ENCODE assay signal across 9 mouse cellular contexts in genomic region chr16:90386514-90387160, GRCm38 (mm10). TPM values are rescaled to one million over a fixed set of nuclear protein-coding genes. Genes with fewer than 3 reads are reported as not detected.
DNase-seq lines count a peak whose midpoint lies in the region; ATAC-seq and TF ChIP-seq lines count a peak whose summit lies in the region.
"Had no signal": no experiment of that assay in that cellular context is flagged by ENCODE, and none has a peak within 500 bp of the region (broad histone marks: within the 10 kb centered on the region; RNA-seq: fewer than 3 reads in every experiment).

No protein-coding gene starts in this region.

- H3K9me3 ChIP-seq in liver, embryonic 16.5 days (replicated peaks; ENCODE audit: control insufficient read depth, low read length) = no peaks in the 10 kb centered on the region

- intact Hi-C loops in heart, postnatal 25 days (cut with DNase I) = loop anchor here (5.0 kb wide), 1 partner anchor 71 kb away; no protein-coding TSS in a partner anchor

- no peaks in the 10 kb centered on the region for H3K36me3 ChIP-seq in kidney, adult 2 months (ENCODE audit: control insufficient read depth, insufficient read depth, low read length)
- no peaks in the 10 kb centered on the region for H3K36me3 ChIP-seq in liver, embryonic 16.5 days (ENCODE audit: control insufficient read depth, insufficient read depth)

- TF ChIP-seq CTCF in kidney, adult 2 months (conservative IDR thresholded peaks at IDR 0.05; ENCODE audit: insufficient read depth, insufficient read length, low read depth, low read length) = 0 out of 2 replicates have a peak, but pooled peaks have one; percentile 23
- peak; percentile 60; the same call in 1 of the 2 replicates for TF ChIP-seq CTCF in olfactory bulb, adult 2 months (IDR thresholded peaks at IDR 0.05; ENCODE audit: insufficient read depth, low read depth, low read length)

- H3K4me3 ChIP-seq in kidney, adult 2 months (ENCODE audit: insufficient read depth, low read depth, low read length) = peak overlapping the region; percentile 66
- peak overlapping the region; percentile 61 for H3K4me3 ChIP-seq in liver, embryonic 16.5 days (ENCODE audit: low read depth, low read length)
- peak overlapping the region; percentile 73 for H3K4me3 ChIP-seq in olfactory bulb, adult 2 months (ENCODE audit: insufficient read depth, low read depth, low read length)

- peak overlapping the region; percentile 54 for H3K4me2 ChIP-seq in liver, embryonic 16.5 days (ENCODE audit: low read depth, low read length)

- ATAC-seq in granulocyte monocyte progenitor cell, adult 5-6 weeks (replicated peaks; ENCODE audit: poor library complexity, severe bottlenecking) = peak; percentile 27; the same call in 1 of the 2 replicates
- ATAC-seq in liver, embryonic 16.5 days (ENCODE audit: low read depth) = peak; percentile 40

- no peak for TF ChIP-seq POLR2A in kidney, adult 2 months (IDR thresholded peaks at IDR 0.05; ENCODE audit: low read depth, low read length)
- TF ChIP-seq POLR2A in olfactory bulb, adult 2 months (IDR thresholded peaks at IDR 0.05; ENCODE audit: insufficient read depth, low read depth, low read length) = 0 out of 2 replicates have a peak, but pooled peaks have one; percentile 12

- peak; percentile 92 for DNase-seq in heart, adult 11 months
- no peak for DNase-seq in heart, postnatal 25 days (ENCODE audit: low spot score)
- DNase-seq in cerebellum, postnatal 25 days = peak; percentile 40 to 46
- peak; percentile 52 for DNase-seq in kidney, adult 2 months
- DNase-seq in urinary bladder, postnatal 14 days (ENCODE audit: low spot score) = peak; percentile 52

- WGBS in kidney, adult 2 months = under 1% methylated on average over 49 of the region's 49 CpGs
- under 1% methylated on average over 47 of the region's 49 CpGs for WGBS in liver, embryonic 16.5 days (ENCODE audit: insufficient replicate concordance)
- WGBS in olfactory bulb, adult 2 months = 1% methylated on average over 49 of the region's 49 CpGs

- H3K27ac ChIP-seq in kidney, adult 2 months (ENCODE audit: insufficient read depth, low read depth, low read length) = peak overlapping the region; percentile 56; the same call in 1 of the 2 replicates
- H3K27ac ChIP-seq in liver, embryonic 16.5 days (ENCODE audit: low read length) = peak overlapping the region; percentile 65
- 0 out of 2 replicates have a peak overlapping the region, but pooled peaks have one; percentile 4 for H3K27ac ChIP-seq in olfactory bulb, adult 2 months (ENCODE audit: insufficient read depth, low read depth, low read length)

- no peaks in the 10 kb centered on the region for H3K27me3 ChIP-seq in kidney, adult 2 months (replicated peaks; ENCODE audit: control insufficient read depth, insufficient read depth, low read length)
- H3K27me3 ChIP-seq in liver, embryonic 16.5 days (ENCODE audit: control insufficient read depth, insufficient read depth, low read depth, low read length) = peaks cover 30% of the 10 kb centered on the region

- peak overlapping the region; percentile 51 for H3K9ac ChIP-seq in liver, embryonic 16.5 days (ENCODE audit: low read depth, low read length)

- H3K4me1 ChIP-seq in kidney, adult 2 months (ENCODE audit: control insufficient read depth, insufficient read depth, low read length) = peaks cover 14% of the 10 kb centered on the region
- no peaks in the 10 kb centered on the region for H3K4me1 ChIP-seq in liver, embryonic 16.5 days (ENCODE audit: control insufficient read depth, low read depth, low read length)
- H3K4me1 ChIP-seq in olfactory bulb, adult 2 months (ENCODE audit: control insufficient read depth, insufficient read depth, low read length) = peaks cover 21% of the 10 kb centered on the region

RNA-seq across cellular contexts. Expression of gene Hunk, which starts 0.8 kb away (rescaled TPM):
- total RNA-seq in heart, postnatal 25 days (2021) = 1 to 10 TPM in 1 of 2 experiments, under 1 TPM in 1; 0.50 to 1.1 TPM
- total RNA-seq in granulocyte monocyte progenitor cell, adult 5-6 weeks (2014; fragmentation: Nextera tagmentation) = not detected in 2 replicates
- total RNA-seq in granulocyte monocyte progenitor cell, adult 5-6 weeks (2017) = not detected in 2 replicates
- 2.1 and 2.3 TPM in 2 replicates for polyA plus RNA-seq in kidney, adult 2 months (2012; rRNA removed)
- polyA plus RNA-seq in liver, embryonic 16.5 days (2015; fragmentation: Nextera tagmentation; extraction: Ambion mirVana) = 1.3 TPM in 2 replicates
- not detected in 2 replicates for polyA plus RNA-seq in olfactory bulb, adult 2 months (2012; ENCODE audit: insufficient read depth, insufficient read length, low replicate concordance, missing spikeins)
- total RNA-seq: MEL had no signal

Comparison
In these comparisons a context has a peak if more than half of its experiments do, and no peak if none do; other contexts are left out.
1. H3K27ac ChIP-seq: peak in every context shown above with its lines; median percentile 65 in liver, embryonic 16.5 days; 56 in kidney, adult 2 months; 4 in olfactory bulb, adult 2 months.